Mouse (Mus musculus) CD4-positive, CD25-positive, alpha-beta regulatory T cell, adult 2 months (primary cell): Measurements from ENCODE around the gene C1rb.
"Not testable (repeated sequence)": the region's sequence is repeated elsewhere in the genome, so short reads cannot be mapped to it uniquely, and the experiment has no call there.

Experiments
- DNase-seq: peaks from one replicate; pipeline ENCODE4 v3.0.0-alpha.2; 2012; ENCODE audit warnings: low read depth, low spot score

C1rb gene

GRCm38 (mm10) chr6:124593121-124593520 is 23.0 kb downstream of the C1rb start:
- no peak for DNase-seq

- no peak for DNase-seq
Measured at GRCm38 (mm10) chr6:124602031-124602430, 31.9 kb downstream of the C1rb start.

GRCm38 (mm10) chr6:124625612-124626011 is 55.5 kb downstream of the C1rb start:
- no peak for DNase-seq

DNA sequence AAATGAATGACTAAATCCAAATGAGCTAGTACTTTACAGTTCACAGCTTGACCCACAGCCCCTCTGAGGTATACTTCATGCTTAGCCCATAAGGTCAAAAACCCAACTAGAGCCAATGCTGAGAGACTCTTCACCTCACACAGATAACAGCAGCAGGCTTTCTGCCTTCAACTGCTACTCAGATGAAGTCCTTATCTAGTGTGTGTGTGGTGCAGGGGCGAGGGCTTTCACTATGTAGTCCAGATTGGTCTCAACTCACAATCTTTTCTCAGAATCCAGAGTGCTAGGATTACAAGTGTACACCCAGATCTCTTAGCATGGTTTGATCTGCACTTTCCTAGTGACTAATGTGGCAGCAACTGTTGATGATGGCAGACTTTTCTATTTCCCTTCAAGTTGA is 56.1 kb downstream of the C1rb start:
- DNase-seq: not testable (repeated sequence)

DNA sequence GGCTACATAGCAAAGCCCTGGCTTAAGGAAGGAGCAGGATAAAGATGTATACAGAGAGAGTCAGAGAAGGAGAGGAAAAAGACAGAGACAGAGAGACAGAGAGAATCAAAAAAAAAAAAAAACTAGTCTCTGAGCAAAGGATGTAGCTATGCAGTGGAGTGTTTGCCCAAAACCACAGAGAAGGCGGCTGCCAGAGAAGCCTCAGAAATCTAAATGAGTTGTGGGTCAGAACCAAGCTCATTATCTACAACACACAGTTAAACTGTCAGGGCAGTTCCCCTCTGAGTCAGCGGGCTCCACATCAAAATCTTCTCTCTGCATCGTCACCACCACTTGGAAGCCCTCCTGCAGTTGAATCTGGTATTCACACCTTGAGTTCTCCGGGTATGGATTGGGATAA is 60.7 kb downstream of the C1rb start:
- no peak for DNase-seq
